Mouse (Mus musculus) mouse embryonic stem cell (cell line): Measurements from ENCODE around the gene Immp2l.

Source experiments
- in situ Hi-C, 2 experiments: fragments of 300-500 bp; cut with MboI; formaldehyde crosslinking; loops; 1 replicate in 1 of 2; 3 replicates in 1 of 2; pipeline ENCODE4 v1.14.3; 2019 to 2020; ENCODE audit warnings: low sequenced_read_pairs in 2 of 2, low pct_unique_long_range_greater_than_20kb in 1 of 2, mixed read lengths in 1 of 2; ENCODE audit not compliant: unreplicated experiment in 1 of 2

Immp2l gene

DNA sequence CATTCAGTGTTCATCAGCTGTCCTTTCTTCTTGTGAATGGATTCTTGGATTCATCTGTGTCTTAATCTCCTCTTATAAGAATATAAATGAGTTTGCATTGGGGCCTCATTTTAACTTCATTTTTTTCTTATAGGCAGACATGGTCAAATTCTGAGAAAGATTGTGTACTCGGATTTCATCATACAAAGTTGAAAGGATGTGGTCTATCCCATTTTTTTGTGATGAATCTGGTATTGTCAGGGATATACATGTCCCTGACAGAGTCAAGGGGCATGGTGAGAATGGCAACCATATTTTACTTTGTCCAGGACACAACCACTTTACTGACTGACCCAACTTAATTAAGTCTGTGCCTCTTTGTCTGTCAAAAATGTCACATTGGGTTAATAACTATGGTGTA is 925.5 kb downstream of the Immp2l start:
- in situ Hi-C loops, result no loop called here

DNA sequence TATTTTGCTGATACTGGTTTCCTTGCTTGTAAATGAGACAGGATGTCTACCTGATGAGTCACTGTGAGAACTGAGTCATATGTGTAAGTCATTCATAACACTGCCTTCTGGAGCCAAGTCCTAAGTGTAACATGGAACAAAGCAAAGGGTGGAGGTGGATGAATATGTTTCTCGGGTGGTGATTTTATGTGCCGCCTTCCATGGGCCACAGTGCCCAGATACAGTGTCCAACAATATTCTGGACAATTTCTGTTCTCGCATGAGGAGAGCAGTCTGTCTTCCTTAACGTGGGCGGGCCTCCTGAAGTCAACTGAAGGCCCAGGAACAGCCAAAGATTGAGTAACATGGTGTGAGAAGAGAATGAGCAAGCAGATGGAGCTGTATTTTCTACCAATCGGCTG is 926.0 kb downstream of the Immp2l start:
- in situ Hi-C loops, result no loop called here

DNA sequence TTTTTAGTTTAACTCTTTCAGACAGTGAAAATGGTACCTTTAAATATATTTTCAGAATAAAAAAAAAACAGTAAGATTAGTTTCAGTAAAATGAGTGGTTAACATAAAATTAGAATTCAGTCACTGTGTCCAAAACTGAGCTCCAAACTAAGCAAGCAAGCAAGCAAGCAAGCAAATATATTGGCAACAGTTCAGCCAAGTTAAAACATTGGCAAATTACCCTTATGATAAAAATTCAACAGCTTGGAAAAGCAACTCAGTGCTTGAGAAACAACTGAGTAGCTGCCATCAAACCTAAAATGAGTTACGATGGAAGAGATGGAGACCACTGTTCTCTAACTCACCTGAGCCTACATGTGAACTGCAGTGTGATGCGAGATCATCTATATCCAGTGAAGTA is 926.8 kb downstream of the Immp2l start:
- in situ Hi-C loops, result no loop called here

DNA sequence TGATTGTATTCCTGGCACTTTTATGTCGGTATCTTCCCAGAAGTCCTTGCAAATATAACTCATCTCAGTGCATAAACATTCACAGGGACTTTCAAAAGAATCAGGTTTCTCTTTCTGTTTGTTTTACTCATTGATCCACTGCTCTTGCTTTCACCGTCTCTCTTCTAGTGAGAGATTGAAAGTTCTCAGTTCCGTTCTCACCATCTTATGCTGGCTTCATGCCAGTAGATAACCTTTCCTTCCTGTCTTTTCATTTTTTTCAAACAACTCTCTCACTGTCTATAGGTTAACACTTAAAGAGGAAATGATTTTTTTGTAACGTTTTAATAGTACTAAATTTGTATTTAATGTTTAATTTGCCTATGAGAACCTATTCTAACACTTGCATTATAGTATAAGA is 937.1 kb downstream of the Immp2l start:
- in situ Hi-C loops, result no loop called here

DNA sequence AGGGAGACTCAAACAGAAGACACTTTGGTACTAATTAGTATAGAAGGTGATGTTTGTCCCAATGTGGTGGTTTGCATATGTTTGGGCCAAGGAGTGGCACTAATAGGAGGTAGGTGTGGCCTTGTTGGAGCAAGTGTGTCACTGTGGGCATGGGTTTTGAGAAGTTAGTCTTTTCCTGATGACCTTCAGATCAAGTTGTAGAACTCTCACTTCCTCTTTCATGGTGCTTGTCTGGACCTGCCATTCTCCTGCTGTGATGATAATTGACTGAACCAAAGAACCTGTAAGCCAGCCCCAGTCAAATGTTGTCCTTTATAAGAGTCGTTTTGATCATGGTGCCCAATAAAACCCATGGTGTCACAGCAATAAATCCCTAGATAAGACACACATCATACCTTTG is 967.5 kb downstream of the Immp2l start:
- in situ Hi-C loops, result no loop called here
